10 mouse cellular contexts compared by ENCODE assay signal in the genomic region with DNA sequence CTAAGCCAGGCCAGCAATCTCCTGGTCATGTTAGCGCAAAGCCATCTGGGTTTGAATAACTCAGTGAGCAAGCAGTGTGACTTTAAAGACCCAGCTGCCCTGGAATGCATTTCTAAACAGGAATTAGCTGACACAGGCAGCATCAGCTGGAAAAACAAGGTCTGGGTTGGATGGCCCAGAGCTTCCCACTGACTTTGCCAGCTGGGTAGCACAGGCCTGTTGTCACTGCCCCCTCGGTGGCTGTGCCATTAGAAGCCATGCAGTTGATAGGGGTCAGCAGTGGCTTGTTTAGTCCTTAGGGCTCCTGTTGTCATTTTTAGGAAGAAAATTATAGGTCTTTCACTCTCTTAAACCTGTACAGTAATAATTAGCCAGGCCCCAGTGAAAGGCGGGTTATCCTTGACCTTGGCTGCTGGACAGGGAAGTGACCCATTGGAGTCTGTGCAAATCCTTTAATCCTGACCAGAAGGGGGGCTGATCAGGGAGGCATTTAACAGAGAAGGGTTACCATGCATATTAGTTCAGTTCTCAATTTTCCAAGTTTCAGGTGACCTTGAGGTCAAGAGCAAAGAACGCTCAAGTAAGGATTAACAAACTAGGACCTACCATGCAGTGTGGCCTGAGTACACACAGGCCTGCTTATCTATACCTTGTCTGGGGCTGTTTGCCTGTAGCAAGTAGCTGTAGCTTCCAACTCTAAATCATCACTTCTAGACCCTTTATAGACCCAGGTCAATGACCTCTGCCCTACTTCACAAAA. TPM values are rescaled to one million over a fixed set of nuclear protein-coding genes. Genes with fewer than 3 reads are reported as not detected.
DNase-seq lines count a peak whose midpoint lies in the region; ATAC-seq and TF ChIP-seq lines count a peak whose summit lies in the region.
"Had no signal": no experiment of that assay in that cellular context is flagged by ENCODE, and none has a peak within 500 bp of the region (broad histone marks: within the 10 kb centered on the region; RNA-seq: fewer than 3 reads in every experiment).

No protein-coding gene starts in this region.

- peak overlapping the region; percentile 38; the same call in 1 of the 2 replicates for H3K27ac ChIP-seq in heart, embryonic 16.5 days (ENCODE audit: low read length)
- H3K27ac ChIP-seq in heart, adult 2 months, result no peak overlapping the region
- no peak overlapping the region for H3K27ac ChIP-seq in thymus, adult 2 months (ENCODE audit: control insufficient read depth, insufficient read depth, low read length)
- no peak overlapping the region for H3K27ac ChIP-seq in layer of hippocampus, adult 2 months
- H3K27ac ChIP-seq: midbrain, embryonic 12.5 days had no signal

- 62% methylated on average over 4 of the region's 4 CpGs for WGBS in heart, embryonic 16.5 days
- 66% methylated on average over 4 of the region's 4 CpGs for WGBS in heart, adult 2 months
- 96% methylated on average over 4 of the region's 4 CpGs for WGBS in thymus, adult 2 months

- H3K4me3 ChIP-seq in heart, embryonic 16.5 days (ENCODE audit: low read length), result no peak overlapping the region
- H3K4me3 ChIP-seq in heart, adult 2 months, result no peak overlapping the region
- H3K4me3 ChIP-seq in thymus, adult 2 months (ENCODE audit: control insufficient read depth, insufficient read depth, low read length), result no peak overlapping the region
- no peak overlapping the region for H3K4me3 ChIP-seq in layer of hippocampus, adult 2 months
- H3K4me3 ChIP-seq: midbrain, embryonic 12.5 days had no signal

- no peaks in the 10 kb centered on the region for H3K79me2 ChIP-seq in heart, adult 2 months (replicated peaks; ENCODE audit: control insufficient read depth, insufficient read depth, low read length)

- intact Hi-C loops in heart, adult 2 months (cut with DNase I), result no loop called here
- intact Hi-C loops in left cerebral cortex, postnatal 14 days (cut with DNase I), result no loop called here

- TF ChIP-seq POLR2A in heart, adult 2 months (IDR thresholded peaks at IDR 0.05; ENCODE audit: insufficient read depth, low read depth, low read length), result no peak
- TF ChIP-seq POLR2A in brain, embryonic 14.5 days (IDR thresholded peaks at IDR 0.05; ENCODE audit: borderline replicate concordance, extremely low read depth, insufficient read depth, insufficient read length, poor library complexity, severe bottlenecking), result no peak
- no peak for TF ChIP-seq POLR2A in thymus, adult 2 months (IDR thresholded peaks at IDR 0.05; ENCODE audit: control insufficient read depth, extremely low read depth, insufficient read depth, low read length, poor library complexity)

- ATAC-seq in heart, embryonic 16.5 days (replicated peaks; ENCODE audit: extremely low read depth, insufficient read depth, low FRiP score), result no peak

- no peak for TF ChIP-seq CTCF in heart, adult 2 months (IDR thresholded peaks at IDR 0.05)
- no peak for TF ChIP-seq CTCF in brain, embryonic 14.5 days (IDR thresholded peaks at IDR 0.05; ENCODE audit: borderline replicate concordance, extremely low read depth, insufficient read depth, insufficient read length)
- no peak for TF ChIP-seq CTCF in thymus, adult 2 months (IDR thresholded peaks at IDR 0.05; ENCODE audit: borderline replicate concordance, control insufficient read depth, extremely low read depth, insufficient read depth, low read length, poor library complexity)
- no peak for TF ChIP-seq CTCF in layer of hippocampus, adult 2 months (conservative IDR thresholded peaks at IDR 0.05)

- no peak overlapping the region for H3K4me2 ChIP-seq in heart, embryonic 16.5 days (ENCODE audit: low read depth, low read length)
- H3K4me2 ChIP-seq: midbrain, embryonic 12.5 days had no signal

- H3K27me3 ChIP-seq in heart, embryonic 16.5 days (ENCODE audit: control insufficient read depth, insufficient read depth, low read length), result no peaks in the 10 kb centered on the region
- no peaks in the 10 kb centered on the region for H3K27me3 ChIP-seq in heart, adult 2 months (ENCODE audit: control insufficient read depth, insufficient read depth, low read length)
- no peaks in the 10 kb centered on the region for H3K27me3 ChIP-seq in thymus, adult 2 months (ENCODE audit: control insufficient read depth, insufficient read depth, low read length)

- H3K36me3 ChIP-seq in heart, embryonic 16.5 days (ENCODE audit: control insufficient read depth, insufficient read depth), result no peaks in the 10 kb centered on the region
- H3K36me3 ChIP-seq in heart, adult 2 months (ENCODE audit: control insufficient read depth, insufficient read depth, low read length), result no peaks in the 10 kb centered on the region
- no peaks in the 10 kb centered on the region for H3K36me3 ChIP-seq in thymus, adult 2 months (ENCODE audit: control insufficient read depth, insufficient read depth, low read length)
- H3K36me3 ChIP-seq: midbrain, embryonic 12.5 days had no signal

- peaks cover 14% of the 10 kb centered on the region for H3K4me1 ChIP-seq in heart, embryonic 16.5 days (ENCODE audit: control insufficient read depth, insufficient read depth, low read length)
- H3K4me1 ChIP-seq in heart, adult 2 months (ENCODE audit: control insufficient read depth, insufficient read depth, low read length), result peaks cover 5% of the 10 kb centered on the region
- H3K4me1 ChIP-seq in thymus, adult 2 months (replicated peaks; ENCODE audit: control insufficient read depth, insufficient read depth, low read length), result peaks cover 20% of the 10 kb centered on the region

- TF ChIP-seq EP300 in heart, adult 2 months (IDR thresholded peaks at IDR 0.05; ENCODE audit: insufficient read depth, low read depth, low read length), result no peak

- no peak for DNase-seq in heart, adult 2 months
- DNase-seq in brain, embryonic 14.5 days (ENCODE audit: low read depth), result peak; percentile 48
- peak; percentile 85 to 93 for DNase-seq in kidney, adult 8-10 months
- peak; percentile 59 for DNase-seq in lung, postnatal 36 days
- DNase-seq in left cerebral cortex, postnatal 14 days (ENCODE audit: low spot score in 2 of 2), result no peak
- no peak for DNase-seq in thymus, adult 2 months
- DNase-seq in layer of hippocampus, adult 2 months (ENCODE audit: low spot score in 2 of 2), result no peak
- DNase-seq: adrenal gland, adult 2 months had no signal

- no peak overlapping the region for H3K9ac ChIP-seq in heart, embryonic 16.5 days (ENCODE audit: low read length)
- no peak overlapping the region for H3K9ac ChIP-seq in heart, adult 2 months (ENCODE audit: low read depth, low read length)
- H3K9ac ChIP-seq: midbrain, embryonic 12.5 days had no signal

- H3K9me3 ChIP-seq in heart, embryonic 16.5 days (replicated peaks; ENCODE audit: control insufficient read depth, low read length), result no peaks in the 10 kb centered on the region
- H3K9me3 ChIP-seq: midbrain, embryonic 12.5 days had no signal

RNA-seq across cellular contexts. Expression of gene Cpeb4, which starts 43.8 kb away (rescaled TPM):
- 5.9 and 7.3 TPM in 2 replicates for polyA plus RNA-seq in heart, embryonic 16.5 days (2015; fragmentation: Nextera tagmentation; extraction: Ambion mirVana)
- 10 to 100 TPM; 83.4 to 97.3 TPM for total RNA-seq in heart, adult 2 months (2021)
- 15.3 and 29.5 TPM in 2 replicates for polyA plus RNA-seq in heart, adult 2 months (2012; rRNA removed)
- polyA plus RNA-seq in brain, embryonic 14.5 days (2012; rRNA removed), result 29.0 and 41.5 TPM in 2 replicates
- total RNA-seq in left cerebral cortex, postnatal 14 days (2021), result 100 to 1,000 TPM; 146 to 152 TPM
- polyA plus RNA-seq in thymus, adult 2 months (2012; rRNA removed), result 12.0 and 13.0 TPM in 2 replicates
- total RNA-seq in layer of hippocampus, adult 2 months (2021), result 100 to 1,000 TPM; 153 to 156 TPM

Comparison
In these comparisons a context has a peak if more than half of its experiments do, and no peak if none do; other contexts are left out.
1. DNase-seq: peak in brain, embryonic 14.5 days (single experiment), kidney, adult 8-10 months (2 of 2) and lung, postnatal 36 days (single experiment); none in heart, adult 2 months (0 of 2), left cerebral cortex, postnatal 14 days (0 of 2), thymus, adult 2 months (single experiment) and layer of hippocampus, adult 2 months (0 of 2).